Mouse (Mus musculus): ENCODE measurements around the gene Fcho2. TPM values are rescaled to one million over a fixed set of nuclear protein-coding genes. Genes with fewer than 3 reads are reported as not detected.

The Fcho2 gene
- total and polyA plus RNA-seq, 3 experiments = 2.2 to 5.8 TPM; not detected in 1

GRCm38 (mm10) chr13:98809087-98809486, 6.2 kb downstream of the Fcho2 start:
- Histone ChIP-seq H3K27ac (ENCODE audit: control insufficient read depth, low read depth, low read length) (no peak overlapping the region), H3K4me3 (ENCODE audit: control insufficient read depth in 1 of 2, insufficient read depth in 1 of 2, low read depth in 2 of 2, low read length in 2 of 2) (no peak overlapping the region), H3K4me1 (ENCODE audit: control insufficient read depth in 1 of 2, insufficient read depth in 2 of 2, low read length in 2 of 2) (peaks cover 14 to 27% of the 10 kb centered on the region in 2 experiments), H3K27me3 (ENCODE audit: control insufficient read depth in 1 of 2, insufficient read depth in 2 of 2, low read length in 2 of 2) (no peaks in the 10 kb centered on the region), H3K79me2 (ENCODE audit: control insufficient read depth, insufficient read depth, low read length, poor library complexity) (peaks cover 19% of the 10 kb centered on the region), H3K9ac (ENCODE audit: control insufficient read depth, low read depth, low read length, poor library complexity, severe bottlenecking) (no peak overlapping the region), H3K36me3 (ENCODE audit: control insufficient read depth in 1 of 2, insufficient read depth in 2 of 2, low read length in 2 of 2) (peaks cover 0 to 34% of the 10 kb centered on the region in 2 experiments; a peak in 2 of 4 replicates), H3K9me3 (replicated peaks; ENCODE audit: insufficient read depth, low read length) (no peaks in the 10 kb centered on the region)
- no peak for DNase-seq (ENCODE audit: low read depth, low spot score)
- TF ChIP-seq USF1 (IDR thresholded peaks at IDR 0.05; ENCODE audit: low read depth, low read length) (peak; percentile 74), ELF1 (IDR thresholded peaks at IDR 0.05; ENCODE audit: low read depth, low read length) (no peak), TAL1 (IDR thresholded peaks at IDR 0.05; ENCODE audit: low read length) (no peak), CTCF (IDR thresholded peaks at IDR 0.05 in 2 of 3, conservative IDR thresholded peaks at IDR 0.05 in 1 of 3; ENCODE audit: control insufficient read depth in 1 of 3, insufficient read depth in 1 of 3, low read depth in 2 of 3, low read length in 3 of 3, poor library complexity in 1 of 3, severe bottlenecking in 1 of 3) (0 out of 6 replicates have a peak, but pooled peaks of 2 of the 3 experiments have one; percentile 1 to 2), ZNF384 (IDR thresholded peaks at IDR 0.05; ENCODE audit: low read depth, low read length) (no peak), MYC (IDR thresholded peaks at IDR 0.05; ENCODE audit: low read depth, low read length) (0 out of 2 replicates have a peak, but pooled peaks have one; percentile 23), NRF1 (IDR thresholded peaks at IDR 0.05; ENCODE audit: insufficient read depth, low read depth, low read length, poor library complexity, severe bottlenecking) (no peak), CHD2 (IDR thresholded peaks at IDR 0.05; ENCODE audit: low read length) (no peak)

- H3K4me3 ChIP-seq (ENCODE audit: control insufficient read depth in 1 of 2, insufficient read depth in 1 of 2, low read depth in 2 of 2, low read length in 2 of 2) = peak overlapping the region in 1 of 2 experiments; percentile 18; a peak in 1 of 4 replicates
- H3K4me1 ChIP-seq (ENCODE audit: control insufficient read depth in 1 of 2, insufficient read depth in 2 of 2, low read length in 2 of 2) = peaks cover 13 to 20% of the 10 kb centered on the region in 2 experiments
- peaks cover 2 to 26% of the 10 kb centered on the region in 2 experiments; a peak in 3 of 4 replicates for H3K36me3 ChIP-seq (ENCODE audit: control insufficient read depth in 1 of 2, insufficient read depth in 2 of 2, low read length in 2 of 2)
Measured at GRCm38 (mm10) chr13:98804480-98804879, 10.8 kb downstream of the Fcho2 start.

GRCm38 (mm10) chr13:98803699-98804098, 11.6 kb downstream of the Fcho2 start:
- no peak for TF ChIP-seq ZC3H11A (IDR thresholded peaks at IDR 0.05; ENCODE audit: low read depth, low read length)
- no peak for TF ChIP-seq MXI1 (IDR thresholded peaks at IDR 0.05; ENCODE audit: low read depth, low read length)
- TF ChIP-seq RCOR1 (IDR thresholded peaks at IDR 0.05; ENCODE audit: low read depth, low read length) = 0 out of 2 replicates have a peak, but pooled peaks have one; percentile 34
- TF ChIP-seq ETS1 (IDR thresholded peaks at IDR 0.05; ENCODE audit: low read depth, low read length) = peak; percentile 87
- TF ChIP-seq GABPA (IDR thresholded peaks at IDR 0.05; ENCODE audit: low read depth, low read length) = no peak
- no peak for TF ChIP-seq MEF2A (IDR thresholded peaks at IDR 0.05; ENCODE audit: extremely low read depth, insufficient replicate concordance, low read depth, low read length, poor library complexity, severe bottlenecking)
- peak; percentile 70 for TF ChIP-seq SIN3A (IDR thresholded peaks at IDR 0.05; ENCODE audit: low read length)
- TF ChIP-seq GATA1 (IDR thresholded peaks at IDR 0.05; ENCODE audit: low read depth, low read length) = peak; percentile 48
- no peak for TF ChIP-seq ZMIZ1 (IDR thresholded peaks at IDR 0.05; ENCODE audit: low read depth, low read length)
- TF ChIP-seq TAL1 (IDR thresholded peaks at IDR 0.05; ENCODE audit: low read length) = peak; percentile 66
- peak; percentile 61 to 69 for TF ChIP-seq EP300 (IDR thresholded peaks at IDR 0.05; ENCODE audit: low read depth in 1 of 2, low read length in 2 of 2)
- no peak for TF ChIP-seq CTCF (IDR thresholded peaks at IDR 0.05 in 2 of 3, conservative IDR thresholded peaks at IDR 0.05 in 1 of 3; ENCODE audit: control insufficient read depth in 1 of 3, insufficient read depth in 1 of 3, low read depth in 2 of 3, low read length in 3 of 3, poor library complexity in 1 of 3, severe bottlenecking in 1 of 3)
- TF ChIP-seq TBP (IDR thresholded peaks at IDR 0.05; ENCODE audit: low read depth, low read length) = peak; percentile 83
- H3K4me3 ChIP-seq (ENCODE audit: control insufficient read depth in 1 of 2, insufficient read depth in 1 of 2, low read depth in 2 of 2, low read length in 2 of 2) = peak overlapping the region in 1 of 2 experiments; percentile 18; a peak in 1 of 4 replicates
- no peaks in the 10 kb centered on the region for H3K27me3 ChIP-seq (ENCODE audit: control insufficient read depth in 1 of 2, insufficient read depth in 2 of 2, low read length in 2 of 2)
- peak overlapping the region; percentile 73 for H3K27ac ChIP-seq (ENCODE audit: control insufficient read depth, low read depth, low read length)
- peak; percentile 88 for DNase-seq (ENCODE audit: low read depth, low spot score)
- H3K9me3 ChIP-seq (replicated peaks; ENCODE audit: insufficient read depth, low read length) = no peaks in the 10 kb centered on the region
- peaks cover 2 to 24% of the 10 kb centered on the region in 2 experiments; a peak in 3 of 4 replicates for H3K36me3 ChIP-seq (ENCODE audit: control insufficient read depth in 1 of 2, insufficient read depth in 2 of 2, low read length in 2 of 2)
- peaks cover 8% of the 10 kb centered on the region for H3K79me2 ChIP-seq (ENCODE audit: control insufficient read depth, insufficient read depth, low read length, poor library complexity)
- peaks cover 13% of the 10 kb centered on the region in 2 experiments for H3K4me1 ChIP-seq (ENCODE audit: control insufficient read depth in 1 of 2, insufficient read depth in 2 of 2, low read length in 2 of 2)
- peak overlapping the region; percentile 45 for H3K9ac ChIP-seq (ENCODE audit: control insufficient read depth, low read depth, low read length, poor library complexity, severe bottlenecking)

More at GRCm38 (mm10) chr13:98804480-98804879, 10.8 kb downstream of the Fcho2 start:
- Histone ChIP-seq H3K9me3 (replicated peaks; ENCODE audit: insufficient read depth, low read length) (no peaks in the 10 kb centered on the region), H3K27me3 (ENCODE audit: control insufficient read depth in 1 of 2, insufficient read depth in 2 of 2, low read length in 2 of 2) (no peaks in the 10 kb centered on the region), H3K79me2 (ENCODE audit: control insufficient read depth, insufficient read depth, low read length, poor library complexity) (peaks cover 8% of the 10 kb centered on the region), H3K9ac (ENCODE audit: control insufficient read depth, low read depth, low read length, poor library complexity, severe bottlenecking) (peak overlapping the region; percentile 27; the same call in 1 of the 2 replicates), H3K27ac (ENCODE audit: control insufficient read depth, low read depth, low read length) (peak overlapping the region; percentile 74)
- DNase-seq (ENCODE audit: low read depth, low spot score) = peak; percentile 27
- TF ChIP-seq CHD1 (IDR thresholded peaks at IDR 0.05; ENCODE audit: low read depth, low read length) = no peak
- no peak for TF ChIP-seq MEF2A (IDR thresholded peaks at IDR 0.05; ENCODE audit: extremely low read depth, insufficient replicate concordance, low read depth, low read length, poor library complexity, severe bottlenecking)
- TF ChIP-seq EP300 (IDR thresholded peaks at IDR 0.05; ENCODE audit: low read depth in 1 of 2, low read length in 2 of 2) = 0 out of 4 replicates have a peak, but pooled peaks of 1 of the 2 experiments have one; percentile 10
- 0 out of 2 replicates have a peak, but pooled peaks have one; percentile 8 for TF ChIP-seq ETS1 (IDR thresholded peaks at IDR 0.05; ENCODE audit: low read depth, low read length)
- no peak for TF ChIP-seq ZNF384 (IDR thresholded peaks at IDR 0.05; ENCODE audit: low read depth, low read length)
